Mouse (Mus musculus): ENCODE measurements at regions not wholly inside any gene's neighbourhood (a gene's known extent, or its start where the extent isn't known, plus 50 kb on each side); places are given as distances from the start of the nearest gene placed in this dataset.

DNA sequence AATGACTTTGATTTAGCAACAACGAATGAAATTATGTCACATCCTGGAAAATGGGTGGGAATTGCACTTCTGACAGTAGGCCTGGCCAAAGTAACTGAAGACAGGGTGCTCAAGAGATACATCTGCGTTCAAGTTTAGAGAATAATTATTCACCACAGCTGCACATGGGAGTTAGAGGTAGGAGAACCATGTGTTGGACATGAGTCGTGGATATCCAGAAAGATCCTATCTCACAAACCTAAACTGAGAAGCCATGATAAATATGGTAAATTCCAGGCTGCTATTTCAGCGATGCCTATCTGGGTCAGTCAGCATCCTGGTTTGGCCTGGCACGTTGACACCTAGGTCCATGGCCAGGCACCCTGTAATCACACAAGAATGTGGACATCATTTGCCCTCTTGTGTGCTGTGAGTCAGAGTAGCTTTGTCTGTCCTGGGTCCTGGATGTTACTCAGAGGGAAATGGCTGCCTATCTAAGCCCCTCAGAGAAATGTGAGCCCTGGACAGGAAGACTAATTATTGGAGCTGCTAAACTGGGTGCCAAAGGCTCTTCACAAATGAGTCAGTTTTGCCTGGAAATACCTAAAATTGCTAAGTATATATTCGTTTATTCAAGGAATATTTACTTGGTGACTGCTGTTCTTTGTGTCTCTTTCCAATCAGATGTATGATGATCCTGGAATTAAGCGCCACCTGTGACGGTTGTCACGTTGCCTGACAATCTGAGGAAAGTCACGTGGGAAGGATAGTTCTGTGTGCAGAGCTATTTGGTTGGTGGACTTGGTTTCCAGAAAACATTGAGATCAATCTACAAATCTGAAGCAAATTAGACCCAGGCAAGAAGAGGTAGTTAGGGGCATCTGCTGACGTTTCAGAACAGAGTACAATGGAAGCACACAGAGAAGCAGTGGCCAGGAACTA lies 296.4 kb upstream of the Zfp637 start:
- H3K4me2 ChIP-seq (replicated peaks): no peak overlapping the region
- H3K9ac ChIP-seq: no peak overlapping the region
- no peaks in the 10 kb centered on the region for H3K4me1 ChIP-seq (replicated peaks)
- no peaks in the 10 kb centered on the region for H3K36me3 ChIP-seq
- WGBS: 84% methylated on average over 11 of the region's 11 CpGs
- no peaks in the 10 kb centered on the region for H3K27me3 ChIP-seq (replicated peaks)
- no peak overlapping the region for H3K4me3 ChIP-seq (replicated peaks)
- no peak overlapping the region for H3K27ac ChIP-seq
- no peaks in the 10 kb centered on the region for H3K9me3 ChIP-seq
- no peak for ATAC-seq

DNA sequence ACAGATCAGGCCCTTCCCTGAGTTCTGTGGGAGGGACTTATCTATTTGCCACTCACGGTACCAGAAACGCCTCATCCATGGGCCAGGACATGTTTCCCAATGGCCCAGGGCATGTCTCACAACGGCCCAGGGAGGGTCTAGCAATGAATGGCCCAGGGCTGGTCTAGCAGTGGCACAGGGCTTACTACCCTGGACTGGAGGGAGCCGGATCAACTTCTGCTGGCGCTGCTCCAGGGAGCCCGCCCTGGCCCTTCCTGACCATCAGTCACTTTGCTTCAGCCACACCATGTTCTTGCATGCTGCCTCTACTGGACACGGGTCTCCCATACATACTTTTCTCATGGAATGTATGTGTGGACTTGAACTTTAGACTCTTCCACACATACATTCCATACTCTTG lies 290.1 kb upstream of the Zfp637 start:
- Histone ChIP-seq H3K9ac (no peak overlapping the region), H3K4me1 (replicated peaks) (peaks cover 10% of the 10 kb centered on the region; the same call in 1 of the 2 replicates), H3K27ac (no peak overlapping the region), H3K4me2 (replicated peaks) (no peak overlapping the region), H3K36me3 (no peaks in the 10 kb centered on the region), H3K4me3 (replicated peaks) (no peak overlapping the region), H3K27me3 (replicated peaks) (no peaks in the 10 kb centered on the region), H3K9me3 (no peaks in the 10 kb centered on the region)
- no peak for ATAC-seq
- WGBS: 84% methylated on average over 7 of the region's 7 CpGs

DNA sequence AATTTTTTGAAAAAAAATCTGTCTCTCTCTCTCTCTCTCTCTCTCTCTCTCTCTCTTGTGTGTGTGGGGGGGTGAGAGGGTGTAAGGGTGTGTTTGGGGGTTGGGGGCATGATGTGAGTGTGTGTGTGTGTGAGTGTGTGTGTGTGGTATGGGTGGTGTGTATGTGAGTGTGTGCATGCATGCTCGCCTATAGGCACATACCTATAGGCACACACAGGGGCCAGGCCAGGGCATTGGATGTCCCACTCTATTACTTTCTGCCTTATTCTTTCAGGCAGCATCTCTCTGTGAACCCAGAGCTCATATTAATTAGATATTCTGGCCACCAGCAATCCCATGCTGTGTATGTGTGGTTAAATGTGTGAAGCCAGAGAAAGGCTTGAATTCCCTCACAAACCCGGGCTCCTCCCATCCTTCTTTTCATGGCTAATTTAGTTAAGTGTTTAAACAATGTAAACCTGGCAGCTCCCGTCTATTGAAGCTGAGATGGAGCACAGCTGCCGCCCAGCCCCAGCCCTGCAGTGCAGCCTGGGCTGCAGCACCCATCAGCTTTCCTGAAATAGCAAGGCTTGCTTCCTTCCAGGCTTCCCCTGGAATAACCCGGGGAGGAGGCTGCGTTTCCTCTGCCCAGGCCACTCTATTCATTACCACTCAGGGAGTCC lies 288.8 kb upstream of the Zfp637 start:
- Histone ChIP-seq H3K4me1 (replicated peaks) (peaks cover 10% of the 10 kb centered on the region; the same call in 1 of the 2 replicates), H3K4me3 (replicated peaks) (no peak overlapping the region), H3K36me3 (no peaks in the 10 kb centered on the region), H3K4me2 (replicated peaks) (no peak overlapping the region), H3K27ac (peak overlapping the region; percentile 25; the same call in 1 of the 2 replicates), H3K9me3 (no peaks in the 10 kb centered on the region), H3K27me3 (replicated peaks) (no peaks in the 10 kb centered on the region), H3K9ac (no peak overlapping the region)
- ATAC-seq: peak; percentile 83
- WGBS: 13% methylated on average over 6 of the region's 6 CpGs

DNA sequence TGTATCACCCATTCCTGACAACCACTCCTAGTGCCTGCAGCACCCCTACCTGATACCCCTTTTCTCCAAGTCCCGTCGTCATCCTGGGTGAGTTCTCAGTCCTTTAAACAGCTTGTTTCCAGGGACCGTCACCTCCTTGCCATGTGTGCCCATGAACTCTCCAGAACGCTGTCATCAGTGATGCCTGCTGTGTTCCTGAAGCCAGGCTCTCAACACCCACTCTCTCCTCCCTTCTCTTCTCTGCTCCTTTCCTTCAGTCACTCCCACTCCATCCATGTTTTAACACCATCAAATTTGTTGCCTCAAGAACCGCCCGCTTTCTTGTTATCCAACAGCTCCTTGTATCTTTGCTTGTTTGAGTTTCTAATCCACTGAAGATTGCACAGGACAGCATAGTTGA lies 277.8 kb upstream of the Zfp637 start:
- ATAC-seq: no peak
- H3K27ac ChIP-seq: no peak overlapping the region
- no peaks in the 10 kb centered on the region for H3K27me3 ChIP-seq (replicated peaks)
- no peaks in the 10 kb centered on the region for H3K36me3 ChIP-seq
- no peak overlapping the region for H3K4me2 ChIP-seq (replicated peaks)
- H3K9me3 ChIP-seq: no peaks in the 10 kb centered on the region
- no peaks in the 10 kb centered on the region for H3K4me1 ChIP-seq (replicated peaks)
- H3K4me3 ChIP-seq (replicated peaks): no peak overlapping the region
- H3K9ac ChIP-seq: no peak overlapping the region
- WGBS: 90% methylated on average over 6 of the region's 6 CpGs

DNA sequence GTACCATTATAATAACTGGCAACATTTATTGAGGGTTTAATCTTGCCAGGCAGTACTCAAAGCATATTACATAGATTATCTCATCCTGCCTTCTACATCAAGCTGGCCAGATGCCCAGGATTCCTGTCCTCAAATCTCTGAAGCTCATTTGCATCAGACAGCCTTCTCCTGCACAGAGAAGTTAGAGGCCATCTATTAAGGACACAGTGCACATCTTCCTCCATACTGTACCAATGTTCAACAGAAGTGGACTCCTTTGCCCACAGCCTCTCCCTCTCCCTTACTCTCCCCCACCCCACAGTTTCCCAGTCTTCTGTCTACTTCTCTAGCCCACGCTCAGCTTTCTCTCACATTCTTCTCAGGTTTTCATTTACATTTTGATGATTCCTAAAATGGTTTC lies 277.3 kb upstream of the Zfp637 start:
- no peak overlapping the region for H3K9ac ChIP-seq
- WGBS: 73% methylated on average over 1 of the region's 1 CpGs

DNA sequence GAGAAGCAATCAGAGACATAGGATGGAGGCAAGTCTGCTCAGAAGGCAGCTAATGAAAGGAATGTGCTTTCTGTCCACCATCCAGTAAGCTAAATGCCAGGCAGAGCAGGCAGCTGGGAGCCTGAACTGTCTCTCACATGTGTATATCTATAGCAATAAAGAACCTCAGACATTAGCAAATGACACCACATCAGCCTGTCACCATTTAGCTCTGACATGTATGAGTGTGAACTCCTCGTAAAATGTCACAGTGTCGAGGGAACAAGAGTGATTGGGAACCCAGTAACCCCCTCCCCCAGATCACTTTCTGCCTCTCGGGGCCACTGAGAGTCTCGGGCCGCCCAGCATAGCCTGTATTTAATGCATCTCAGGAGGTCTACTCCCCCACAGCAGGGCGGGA lies 274.2 kb upstream of the Zfp637 start:
- Histone ChIP-seq H3K27ac (no peak overlapping the region), H3K4me2 (replicated peaks) (no peak overlapping the region), H3K4me1 (replicated peaks) (0 out of 2 replicates have a peak, but pooled peaks cover 3% of the 10 kb centered on the region), H3K27me3 (replicated peaks) (no peaks in the 10 kb centered on the region), H3K36me3 (no peaks in the 10 kb centered on the region), H3K9ac (no peak overlapping the region), H3K9me3 (no peaks in the 10 kb centered on the region), H3K4me3 (replicated peaks) (no peak overlapping the region)
- no peak for ATAC-seq
- whole genome bisulfite sequencing: 60% methylated on average over 6 of the region's 6 CpGs

More for the DNA sequence above, 277.3 kb upstream of the Zfp637 start:
- no peak overlapping the region for H3K4me3 ChIP-seq (replicated peaks)
- no peak overlapping the region for H3K27ac ChIP-seq
- H3K27me3 ChIP-seq (replicated peaks): no peaks in the 10 kb centered on the region
- no peak for ATAC-seq
- H3K4me1 ChIP-seq (replicated peaks): no peaks in the 10 kb centered on the region
- no peaks in the 10 kb centered on the region for H3K36me3 ChIP-seq
- H3K4me2 ChIP-seq (replicated peaks): no peak overlapping the region
- H3K9me3 ChIP-seq: no peaks in the 10 kb centered on the region

DNA sequence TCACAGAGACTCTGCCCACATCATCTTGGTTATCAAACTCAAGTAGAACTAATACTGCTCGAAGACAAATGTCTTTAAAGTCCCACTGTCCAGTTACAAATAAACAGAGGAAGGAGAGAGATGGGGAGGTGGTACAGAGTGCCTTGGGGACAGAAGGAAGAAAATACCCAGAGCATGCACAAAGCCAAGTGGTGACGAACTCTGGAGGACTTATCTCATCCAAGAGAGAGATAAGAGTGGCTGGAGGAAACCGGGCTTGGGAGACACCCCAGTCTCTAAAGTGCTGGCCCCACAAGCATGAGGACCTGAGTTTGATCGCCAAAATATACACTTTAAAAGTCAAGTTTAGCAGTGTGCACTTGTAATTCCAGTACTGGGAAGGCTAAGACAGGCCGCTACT lies 273.3 kb upstream of the Zfp637 start:
- 76% methylated on average over 5 of the region's 5 CpGs for WGBS
- Histone ChIP-seq H3K4me2 (replicated peaks) (no peak overlapping the region), H3K27me3 (replicated peaks) (no peaks in the 10 kb centered on the region), H3K27ac (no peak overlapping the region), H3K9me3 (no peaks in the 10 kb centered on the region), H3K36me3 (no peaks in the 10 kb centered on the region), H3K9ac (no peak overlapping the region), H3K4me3 (replicated peaks) (no peak overlapping the region), H3K4me1 (replicated peaks) (0 out of 2 replicates have a peak, but pooled peaks cover 3% of the 10 kb centered on the region)
- ATAC-seq: no peak

DNA sequence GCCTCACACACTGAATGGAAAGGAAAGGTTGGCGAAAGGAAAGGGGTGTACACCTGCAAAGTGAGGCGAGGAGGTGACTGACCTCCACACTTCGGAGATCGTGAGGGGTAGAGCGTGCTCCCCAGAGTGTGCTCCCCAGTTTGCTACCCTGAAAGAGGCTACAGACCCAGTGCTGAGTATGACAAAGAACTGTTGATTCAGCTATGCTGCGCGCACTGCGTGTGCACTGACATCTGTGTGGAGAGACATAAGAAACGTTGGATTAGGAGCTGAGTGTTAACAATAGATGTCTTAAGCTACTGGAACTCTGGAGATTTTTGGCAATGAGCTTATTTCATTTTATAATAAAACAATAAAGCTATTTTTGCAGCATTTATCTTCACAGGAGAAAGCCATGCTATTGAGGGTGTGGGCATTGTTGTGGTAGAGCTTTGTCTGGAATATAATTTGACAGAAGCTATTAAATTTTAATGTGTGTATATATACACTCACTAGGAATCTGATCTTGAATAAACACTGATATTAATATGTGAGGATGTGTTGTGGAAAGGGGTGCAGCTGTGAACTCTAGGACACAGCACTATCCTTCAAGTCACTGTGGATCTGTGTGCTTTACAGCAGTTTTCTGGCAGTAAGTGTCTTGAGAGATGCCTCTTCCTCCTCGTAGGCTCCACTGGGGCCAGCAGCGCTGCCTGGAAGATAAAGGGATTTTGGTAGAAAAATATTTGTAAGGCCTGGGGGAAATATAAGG lies 271.2 kb upstream of the Zfp637 start:
- Histone ChIP-seq H3K4me2 (replicated peaks) (no peak overlapping the region), H3K4me1 (replicated peaks) (peaks cover 3% of the 10 kb centered on the region; the same call in 1 of the 2 replicates), H3K9ac (no peak overlapping the region), H3K27ac (no peak overlapping the region), H3K4me3 (replicated peaks) (no peak overlapping the region), H3K27me3 (replicated peaks) (no peaks in the 10 kb centered on the region), H3K36me3 (no peaks in the 10 kb centered on the region), H3K9me3 (no peaks in the 10 kb centered on the region)
- no peak for ATAC-seq
- 61% methylated on average over 11 of the region's 11 CpGs for WGBS

DNA sequence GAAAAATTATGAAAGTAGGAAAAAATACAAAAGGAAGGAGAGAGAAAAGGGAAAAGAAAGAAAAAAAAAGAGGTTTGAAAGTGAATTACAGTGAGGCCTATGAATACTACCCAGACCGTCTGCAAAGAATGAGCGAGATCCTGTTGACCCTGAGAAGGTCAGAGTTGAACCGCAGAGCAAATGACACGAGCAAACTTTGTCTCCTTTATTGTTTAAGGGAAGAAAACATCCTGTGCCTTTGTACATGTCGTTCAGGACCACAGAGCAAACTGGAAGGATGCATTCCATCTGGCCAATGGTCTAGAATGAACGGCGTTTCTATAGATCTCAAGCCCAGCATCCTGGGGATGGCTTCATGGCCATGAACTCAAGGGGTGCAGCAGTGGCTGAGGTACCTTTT lies 270.6 kb upstream of the Zfp637 start:
- H3K4me1 ChIP-seq (replicated peaks): peaks cover 3% of the 10 kb centered on the region; the same call in 1 of the 2 replicates
- no peak overlapping the region for H3K27ac ChIP-seq
- no peak overlapping the region for H3K4me2 ChIP-seq (replicated peaks)
- no peaks in the 10 kb centered on the region for H3K36me3 ChIP-seq
- 47% methylated on average over 7 of the region's 7 CpGs for WGBS
- no peak for ATAC-seq
- no peaks in the 10 kb centered on the region for H3K27me3 ChIP-seq (replicated peaks)
- H3K9ac ChIP-seq: no peak overlapping the region
- no peaks in the 10 kb centered on the region for H3K9me3 ChIP-seq
- H3K4me3 ChIP-seq (replicated peaks): no peak overlapping the region

DNA sequence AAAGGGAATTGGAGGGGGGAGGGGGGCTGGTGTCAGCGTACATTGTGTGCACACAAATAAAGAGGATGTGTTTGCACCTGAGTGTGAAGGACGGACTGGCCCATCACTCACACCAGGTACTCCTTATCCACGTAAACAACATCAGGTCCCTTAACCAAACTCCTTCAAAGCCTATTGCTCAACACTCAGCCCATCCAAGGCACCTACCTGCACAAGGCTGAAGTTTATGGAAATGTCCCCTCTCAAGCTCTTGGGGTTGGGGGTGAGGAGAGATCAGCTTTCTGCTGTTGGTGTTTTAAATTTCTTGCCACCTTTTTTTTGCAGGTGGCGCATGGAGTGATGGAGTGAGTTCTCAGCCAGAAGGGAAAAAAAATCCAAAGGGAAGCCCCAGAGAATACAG lies 270.2 kb upstream of the Zfp637 start:
- H3K27me3 ChIP-seq (replicated peaks): no peaks in the 10 kb centered on the region
- H3K9ac ChIP-seq: no peak overlapping the region
- peaks cover 3% of the 10 kb centered on the region; the same call in 1 of the 2 replicates for H3K4me1 ChIP-seq (replicated peaks)
- H3K36me3 ChIP-seq: no peaks in the 10 kb centered on the region
- H3K4me2 ChIP-seq (replicated peaks): no peak overlapping the region
- WGBS: 90% methylated on average over 4 of the region's 4 CpGs
- no peak overlapping the region for H3K4me3 ChIP-seq (replicated peaks)
- ATAC-seq: no peak
- no peak overlapping the region for H3K27ac ChIP-seq
- no peaks in the 10 kb centered on the region for H3K9me3 ChIP-seq

DNA sequence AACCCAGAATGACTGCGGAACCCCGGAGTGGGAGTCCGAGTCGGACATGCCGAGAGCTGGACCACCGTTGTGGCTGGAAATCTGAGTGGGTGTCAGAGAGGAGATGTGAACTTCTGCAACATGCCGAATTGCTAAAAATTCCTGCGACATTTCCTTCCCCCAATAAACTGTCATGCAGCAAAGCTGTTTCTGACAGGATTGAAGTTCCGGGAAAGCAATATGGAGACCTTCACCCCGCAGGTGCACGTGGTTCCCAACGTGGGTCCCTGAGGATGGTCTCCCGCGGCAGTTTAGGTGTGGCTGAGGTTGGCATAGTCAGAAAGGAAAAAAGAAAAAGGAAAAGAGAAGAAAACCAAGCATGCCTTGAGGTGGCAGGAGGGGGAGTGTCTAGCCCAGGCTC lies 269.0 kb upstream of the Zfp637 start:
- ATAC-seq: no peak
- H3K27me3 ChIP-seq (replicated peaks): no peaks in the 10 kb centered on the region

DNA sequence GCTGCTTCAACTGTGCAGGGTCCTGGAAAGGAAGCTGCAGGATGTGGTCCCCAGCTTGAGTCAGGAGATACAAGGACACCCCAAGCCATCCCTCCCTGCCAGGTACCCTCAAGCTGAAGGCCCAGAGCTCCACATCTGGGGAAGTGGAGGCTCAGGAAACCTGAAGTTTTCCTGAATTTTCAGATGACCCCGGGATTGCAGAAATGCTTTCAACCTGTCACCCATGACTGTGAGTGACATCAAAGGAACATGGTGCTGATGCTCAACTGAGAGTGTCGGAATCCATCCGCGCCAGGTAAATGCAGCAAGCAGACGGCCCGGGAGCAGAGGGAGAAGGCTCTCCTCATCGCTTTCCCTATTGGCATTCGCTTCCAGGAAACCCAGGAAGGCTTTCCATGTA lies 267.6 kb upstream of the Zfp637 start:
- 94% methylated on average over 8 of the region's 8 CpGs for WGBS
- Histone ChIP-seq H3K9me3 (no peaks in the 10 kb centered on the region), H3K27me3 (replicated peaks) (no peaks in the 10 kb centered on the region), H3K4me3 (replicated peaks) (no peak overlapping the region), H3K27ac (no peak overlapping the region), H3K9ac (no peak overlapping the region), H3K4me1 (replicated peaks) (peaks cover 3% of the 10 kb centered on the region; the same call in 1 of the 2 replicates), H3K36me3 (no peaks in the 10 kb centered on the region), H3K4me2 (replicated peaks) (no peak overlapping the region)
- no peak for ATAC-seq

More for the DNA sequence above, 269.0 kb upstream of the Zfp637 start:
- Histone ChIP-seq H3K9me3 (no peaks in the 10 kb centered on the region), H3K27ac (no peak overlapping the region), H3K4me3 (replicated peaks) (no peak overlapping the region), H3K4me1 (replicated peaks) (peaks cover 3% of the 10 kb centered on the region; the same call in 1 of the 2 replicates), H3K36me3 (no peaks in the 10 kb centered on the region), H3K4me2 (replicated peaks) (no peak overlapping the region), H3K9ac (no peak overlapping the region)
- WGBS: 91% methylated on average over 14 of the region's 14 CpGs
